Mouse (Mus musculus) erythroblast, embryonic 14.5 days (primary cell): ENCODE measurements around the gene Aqp8.

Source experiments
- GATA1 ChIP-seq: IDR thresholded peaks from 2 replicates; pipeline ENCODE4 v1.6.1; 2012; ENCODE audit warnings: low read length, inconsistent platforms, mixed read lengths
- TAL1 ChIP-seq: IDR thresholded peaks from 3 replicates; pipeline ENCODE4 v1.6.1; 2012; ENCODE audit warnings: low read length, inconsistent platforms, mixed read lengths

- peak; percentile 53; the same call in 1 of the 2 replicates for TF ChIP-seq GATA1
- TF ChIP-seq TAL1: peak; percentile 71
These were observed 2.8 kb upstream of the Aqp8 start for GRCm38 (mm10) chr7:123459247-123459646.
